In the genomic region with DNA sequence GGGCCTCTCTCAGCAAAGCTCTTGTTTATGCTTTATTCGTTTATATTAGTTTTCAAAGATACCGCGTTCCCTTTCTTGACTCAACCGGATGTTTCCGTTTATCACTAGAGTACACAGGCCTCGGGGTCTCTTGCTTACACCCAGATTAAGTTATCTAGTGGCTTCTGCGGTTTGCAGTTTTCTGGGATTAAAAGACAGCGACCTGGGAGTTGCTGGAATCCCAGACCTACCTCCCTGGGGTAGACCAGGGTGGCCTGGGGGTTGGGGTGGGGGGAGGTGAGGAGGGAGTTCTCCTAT, we compare ENCODE assay signal across 8 mouse cellular contexts. TPM values are rescaled to one million over a fixed set of nuclear protein-coding genes. Genes with fewer than 3 reads are reported as not detected.
DNase-seq lines count a peak whose midpoint lies in the region; ATAC-seq and TF ChIP-seq lines count a peak whose summit lies in the region.

No protein-coding gene starts in this region.

- TF ChIP-seq CTCF in stomach, postnatal 0 days (IDR thresholded peaks at IDR 0.05; ENCODE audit: low read depth) = no peak

- no peak for TF ChIP-seq EP300 in stomach, postnatal 0 days (optimal IDR thresholded peaks at IDR 0.05)

- no peaks in the 10 kb centered on the region for H3K9me3 ChIP-seq in neural tube, embryonic 11.5 days (ENCODE audit: control insufficient read depth, low read length)
- no peaks in the 10 kb centered on the region for H3K9me3 ChIP-seq in liver, embryonic 11.5 days (ENCODE audit: control insufficient read depth, low read length)
- H3K9me3 ChIP-seq in stomach, postnatal 0 days (ENCODE audit: control insufficient read depth, low read length) = no peaks in the 10 kb centered on the region

- H3K4me1 ChIP-seq in neural tube, embryonic 11.5 days (ENCODE audit: control insufficient read depth, insufficient read depth, low read length) = no peaks in the 10 kb centered on the region; the same call in 1 of the 2 replicates
- H3K4me1 ChIP-seq in liver, embryonic 11.5 days (replicated peaks; ENCODE audit: control insufficient read depth, insufficient read depth, low read length) = peaks cover 13% of the 10 kb centered on the region
- H3K4me1 ChIP-seq in stomach, postnatal 0 days (replicated peaks; ENCODE audit: control insufficient read depth, insufficient read depth) = no peaks in the 10 kb centered on the region

- H3K4me3 ChIP-seq in neural tube, embryonic 11.5 days (ENCODE audit: low read depth, low read length) = peak overlapping the region; percentile 65
- peak overlapping the region; percentile 75 for H3K4me3 ChIP-seq in liver, embryonic 11.5 days (ENCODE audit: low read depth, low read length)
- H3K4me3 ChIP-seq in stomach, postnatal 0 days (ENCODE audit: low read depth, low read length) = peak overlapping the region; percentile 68

- no peaks in the 10 kb centered on the region for H3K27me3 ChIP-seq in neural tube, embryonic 11.5 days (ENCODE audit: control insufficient read depth, insufficient read depth, low read length)
- H3K27me3 ChIP-seq in liver, embryonic 11.5 days (replicated peaks; ENCODE audit: control insufficient read depth, insufficient read depth, low read length) = no peaks in the 10 kb centered on the region
- H3K27me3 ChIP-seq in stomach, postnatal 0 days (ENCODE audit: control insufficient read depth, insufficient read depth, low read length) = no peaks in the 10 kb centered on the region

- H3K9ac ChIP-seq in neural tube, embryonic 11.5 days (ENCODE audit: low read length) = no peak overlapping the region; the same call in 1 of the 2 replicates
- H3K9ac ChIP-seq in liver, embryonic 11.5 days (ENCODE audit: low read depth, low read length) = peak overlapping the region; percentile 83; the same call in 1 of the 2 replicates
- H3K9ac ChIP-seq in stomach, postnatal 0 days (ENCODE audit: low read length) = no peak overlapping the region

- H3K27ac ChIP-seq in neural tube, embryonic 11.5 days (ENCODE audit: low read depth, low read length) = no peak overlapping the region
- H3K27ac ChIP-seq in liver, embryonic 11.5 days (ENCODE audit: low read depth, low read length) = no peak overlapping the region
- H3K27ac ChIP-seq in stomach, postnatal 0 days (replicated peaks) = no peak overlapping the region

- DNase-seq in adrenal gland, adult 2 months = peak; percentile 6
- no peak for DNase-seq in adrenal gland, postnatal 4 days (ENCODE audit: low spot score in 2 of 2)
- no peak for DNase-seq in neural tube, embryonic 11.5 days (ENCODE audit: low spot score)
- DNase-seq in neural tube, embryonic 10.5 days (ENCODE audit: extremely low spot score, low spot score) = no peak
- peak; percentile 45 for DNase-seq in liver, embryonic 11.5 days (ENCODE audit: low spot score)
- DNase-seq in stomach, postnatal 0 days (ENCODE audit: low spot score) = no peak
- no peak for DNase-seq in spleen, adult 12 weeks (ENCODE audit: low spot score)
- DNase-seq in spleen, postnatal 4 days (ENCODE audit: low spot score in 2 of 2) = no peak

- 5% methylated on average over 8 of the region's 8 CpGs for WGBS in neural tube, embryonic 11.5 days
- 2% methylated on average over 8 of the region's 8 CpGs for WGBS in liver, embryonic 11.5 days
- 10% methylated on average over 8 of the region's 8 CpGs for WGBS in stomach, postnatal 0 days

- H3K4me2 ChIP-seq in neural tube, embryonic 11.5 days (ENCODE audit: low read depth) = peak overlapping the region; percentile 100
- peak overlapping the region; percentile 94 for H3K4me2 ChIP-seq in liver, embryonic 11.5 days
- peak overlapping the region; percentile 99 for H3K4me2 ChIP-seq in stomach, postnatal 0 days (replicated peaks; ENCODE audit: low read depth)

- no peak for ATAC-seq in neural tube, embryonic 11.5 days (ENCODE audit: insufficient read depth, low FRiP score, low TSS enrichment)
- peak; percentile 55 for ATAC-seq in liver, embryonic 11.5 days (replicated peaks; ENCODE audit: low FRiP score)
- no peak for ATAC-seq in stomach, postnatal 0 days (ENCODE audit: low FRiP score, low TSS enrichment)

- no peaks in the 10 kb centered on the region for H3K36me3 ChIP-seq in neural tube, embryonic 11.5 days (ENCODE audit: control insufficient read depth, insufficient read depth, low read length)
- H3K36me3 ChIP-seq in liver, embryonic 11.5 days (ENCODE audit: control insufficient read depth, insufficient read depth, low read length) = no peaks in the 10 kb centered on the region
- no peaks in the 10 kb centered on the region for H3K36me3 ChIP-seq in stomach, postnatal 0 days (ENCODE audit: control insufficient read depth, insufficient read depth, low read length)

RNA-seq across cellular contexts. Expression of gene Adamts3, which starts 0.7 kb away (rescaled TPM):
- 1 to 10 TPM; 4.3 to 4.5 TPM for total RNA-seq in adrenal gland, adult 2 months (2021)
- 1.7 and 2.3 TPM in 2 replicates for polyA plus RNA-seq in adrenal gland, adult 2 months (2012; rRNA removed)
- total RNA-seq in adrenal gland, postnatal 4 days (2021) = 1 to 10 TPM; 6.6 to 6.7 TPM
- polyA plus RNA-seq in neural tube, embryonic 11.5 days (2014; fragmentation: Nextera tagmentation; extraction: Ambion mirVana) = 4.0 and 6.4 TPM in 2 replicates
- polyA plus RNA-seq in liver, embryonic 11.5 days (2014; fragmentation: Nextera tagmentation; extraction: Ambion mirVana) = 4.7 and 5.0 TPM in 2 replicates
- polyA plus RNA-seq in stomach, postnatal 0 days (2015; fragmentation: Nextera tagmentation; extraction: Ambion mirVana) = 0.52 and 0.54 TPM in 2 replicates

Comparison
In these comparisons a context has a peak if more than half of its experiments do, and no peak if none do; other contexts are left out.
1. DNase-seq: peak in adrenal gland, adult 2 months (single experiment) and liver, embryonic 11.5 days (single experiment); none in adrenal gland, postnatal 4 days (0 of 2), neural tube, embryonic 11.5 days (single experiment), neural tube, embryonic 10.5 days (single experiment), stomach, postnatal 0 days (single experiment), spleen, adult 12 weeks (single experiment) and spleen, postnatal 4 days (0 of 2).
2. Peak in every context shown above with its lines, with median percentiles within 50 percentile points of each other: H3K4me2 ChIP-seq and H3K4me3 ChIP-seq.